Mouse (Mus musculus) CH12.LX (cell line): ENCODE results near the gene Ctnna3. TPM values are rescaled to one million over a fixed set of nuclear protein-coding genes. Genes with fewer than 3 reads are reported as not detected.

Experiments
- DNase-seq: peaks from one replicate; pipeline ENCODE4 v3.0.0-alpha.2; 2013; ENCODE audit errors: extremely low read depth
- H3K27ac ChIP-seq: 2 replicates; pipeline ENCODE4 v1.5.1; 2012; ENCODE audit warnings: low read depth, mild to moderate bottlenecking, control low read depth, moderate library complexity; ENCODE audit not compliant: insufficient read depth
- H3K27me3 ChIP-seq: replicated peaks from 2 replicates; pipeline ENCODE3; 2012; ENCODE audit warnings: inconsistent platforms
- H3K36me3 ChIP-seq, 2 experiments: replicated peaks in 1 of 2; 2 replicates each; pipeline versions ENCODE3 to v1.6.1; 2012; ENCODE audit warnings: inconsistent platforms in 1 of 2, low read length in 1 of 2, mild to moderate bottlenecking in 1 of 2, mixed read lengths in 1 of 2, moderate library complexity in 1 of 2; ENCODE audit not compliant: control insufficient read depth in 1 of 2, insufficient read depth in 1 of 2
- H3K4me1 ChIP-seq, 2 experiments: 2 replicates each; pipeline ENCODE4 v1.6.1; 2012; ENCODE audit warnings: inconsistent platforms in 1 of 2, moderate library complexity in 1 of 2; ENCODE audit not compliant: insufficient read depth in 2 of 2, control insufficient read depth in 1 of 2
- H3K4me2 ChIP-seq: 2 replicates; pipeline ENCODE4 v1.6.1; 2012; ENCODE audit warnings: low read depth, mild to moderate bottlenecking, control low read depth; ENCODE audit not compliant: poor library complexity, insufficient read depth, severe bottlenecking
- H3K4me3 ChIP-seq, 3 experiments: fragments of 150-350 bp in 1 of 3; sonication (generic) in 1 of 3; replicated peaks in 1 of 3; 2 replicates each; pipeline versions ENCODE3 to v1.5.1; 2011 to 2012; ENCODE audit warnings: low read depth in 2 of 3, low read length in 2 of 3, mild to moderate bottlenecking in 2 of 3, moderate library complexity in 2 of 3, control low read depth in 1 of 3, improper control_type of control experiment in 1 of 3, inconsistent platforms in 1 of 3, mixed read lengths in 1 of 3; ENCODE audit not compliant: poor library complexity in 1 of 3
- H3K79me2 ChIP-seq: replicated peaks from 2 replicates; pipeline ENCODE4 v1.6.1; 2012; ENCODE audit warnings: mild to moderate bottlenecking, moderate library complexity; ENCODE audit not compliant: control insufficient read depth, poor library complexity, insufficient read depth, severe bottlenecking; ENCODE audit errors: extremely low read depth
- H3K9ac ChIP-seq: 2 replicates; pipeline ENCODE4 v1.6.1; 2012; ENCODE audit warnings: low read depth, mild to moderate bottlenecking, control low read depth, moderate library complexity; ENCODE audit not compliant: insufficient read depth
- H3K9me3 ChIP-seq: replicated peaks from 2 replicates; pipeline ENCODE3; 2012; ENCODE audit warnings: low read length, inconsistent platforms, mixed read lengths
- BHLHE40 ChIP-seq: IDR thresholded peaks from 2 replicates; pipeline ENCODE4 v1.6.1; 2011; ENCODE audit warnings: mild to moderate bottlenecking, low read depth, low read length, improper control_type of control experiment
- CTCF ChIP-seq, 2 experiments: IDR thresholded peaks in 1 of 2; conservative IDR thresholded peaks in 1 of 2; 2 replicates each; pipeline ENCODE4 v1.5.1; 2011 to 2012; ENCODE audit warnings: low read depth in 2 of 2, low read length in 2 of 2, improper control_type of control experiment in 1 of 2, inconsistent platforms in 1 of 2, mild to moderate bottlenecking in 1 of 2, moderate library complexity in 1 of 2
- ETS1 ChIP-seq: conservative IDR thresholded peaks from 2 replicates; pipeline ENCODE4 v1.6.1; 2012; ENCODE audit warnings: low read depth, mild to moderate bottlenecking, inconsistent platforms, low read length, improper control_type of control experiment, moderate library complexity
- HCFC1 ChIP-seq: IDR thresholded peaks from 2 replicates; pipeline ENCODE4 v1.6.1; 2012; ENCODE audit warnings: low read depth, mild to moderate bottlenecking, inconsistent platforms, low read length, improper control_type of control experiment
- IRF4 ChIP-seq: IDR thresholded peaks from 2 replicates; pipeline ENCODE4 v1.6.1; 2014; ENCODE audit warnings: low read depth, mild to moderate bottlenecking, inconsistent platforms, low read length, improper control_type of control experiment
- JUN ChIP-seq: IDR thresholded peaks from 2 replicates; pipeline ENCODE4 v1.6.1; 2011; ENCODE audit warnings: low read depth, mild to moderate bottlenecking, low read length, improper control_type of control experiment, moderate library complexity; ENCODE audit not compliant: insufficient read depth
- KAT2A ChIP-seq: IDR thresholded peaks from 2 replicates; pipeline ENCODE4 v1.6.1; 2012; ENCODE audit warnings: low read length, improper control_type of control experiment, inconsistent platforms; ENCODE audit not compliant: insufficient replicate concordance
- MAFK ChIP-seq: IDR thresholded peaks from 2 replicates; pipeline ENCODE4 v1.6.1; 2011; ENCODE audit warnings: low read length, improper control_type of control experiment; ENCODE audit not compliant: insufficient replicate concordance
- MAX ChIP-seq: IDR thresholded peaks from 2 replicates; pipeline ENCODE4 v1.6.1; 2011; ENCODE audit warnings: low read length, improper control_type of control experiment
- MEF2A ChIP-seq: IDR thresholded peaks from 2 replicates; pipeline ENCODE4 v1.6.1; 2014; ENCODE audit warnings: low read depth, mild to moderate bottlenecking, inconsistent platforms, low read length, improper control_type of control experiment, borderline replicate concordance
- MXI1 ChIP-seq: IDR thresholded peaks from 2 replicates; pipeline ENCODE4 v1.6.1; 2011; ENCODE audit warnings: mild to moderate bottlenecking, low read depth, low read length, improper control_type of control experiment
- POLR2AphosphoS2 ChIP-seq: IDR thresholded peaks from 2 replicates; pipeline ENCODE4 v1.6.1; 2011; ENCODE audit warnings: low read depth, low read length, improper control_type of control experiment
- RAD21 ChIP-seq: IDR thresholded peaks from 2 replicates; pipeline ENCODE4 v1.6.1; 2011; ENCODE audit warnings: low read depth, mild to moderate bottlenecking, low read length, improper control_type of control experiment, moderate library complexity
- SIN3A ChIP-seq: IDR thresholded peaks from 2 replicates; pipeline ENCODE4 v1.6.1; 2012; ENCODE audit warnings: low read length, improper control_type of control experiment, inconsistent platforms
- TBP ChIP-seq: conservative IDR thresholded peaks from 2 replicates; pipeline ENCODE4 v1.6.1; 2011; ENCODE audit warnings: low read depth, low read length, improper control_type of control experiment
- TCF12 ChIP-seq: IDR thresholded peaks from 2 replicates; pipeline ENCODE4 v1.6.1; 2014; ENCODE audit warnings: low read depth, mild to moderate bottlenecking, inconsistent platforms, low read length, improper control_type of control experiment
- ZC3H11A ChIP-seq: IDR thresholded peaks from 2 replicates; pipeline ENCODE4 v1.6.1; 2012; ENCODE audit warnings: low read depth, mild to moderate bottlenecking, inconsistent platforms, low read length, improper control_type of control experiment
- ZKSCAN1 ChIP-seq: IDR thresholded peaks from 2 replicates; pipeline ENCODE4 v1.6.1; 2012; ENCODE audit warnings: low read depth, inconsistent platforms, low read length, improper control_type of control experiment, borderline replicate concordance
- ZMIZ1 ChIP-seq: IDR thresholded peaks from 2 replicates; pipeline ENCODE4 v1.6.1; 2012; ENCODE audit warnings: low read depth, mild to moderate bottlenecking, inconsistent platforms, low read length, improper control_type of control experiment
- ZNF384 ChIP-seq: IDR thresholded peaks from 2 replicates; pipeline ENCODE4 v1.6.1; 2012; ENCODE audit warnings: low read depth, low read length, improper control_type of control experiment, inconsistent platforms
- dilution Hi-C: fragments of 300-500 bp; cut with MboI; formaldehyde crosslinking; loops from 2 replicates; pipeline ENCODE4 v1.14.3; 2020; ENCODE audit warnings: low sequenced_read_pairs; ENCODE audit not compliant: extremely low pct_unique_long_range_greater_than_20kb, extremely low pct_ligation_motif_present
- in situ Hi-C: fragments of 300-500 bp; cut with MboI; formaldehyde crosslinking; loops from 3 replicates; pipeline ENCODE4 v1.14.3; 2019; ENCODE audit warnings: low sequenced_read_pairs, low pct_ligation_motif_present, low pct_unique_long_range_greater_than_20kb, mixed read lengths
- polyA plus RNA-seq: library from polyadenylated mRNA; unstranded; fragments of >175 nt; gene quantifications from 2 replicates; pipeline ENCODE4 v1.2.1, GENCODE M21; 2012; ENCODE audit warnings: low read depth; ENCODE audit not compliant: insufficient read length
- total RNA-seq, 2 experiments: library from RNA; depleted of rRNA; stranded (reverse); fragments of 300-350 nt in 1 of 2; fragments of >200 nt in 1 of 2; gene quantifications; 2 replicates each; pipeline ENCODE4 v1.2.3; 2012 to 2014

Ctnna3 gene
- total and polyA plus RNA-seq, 3 experiments, result 0.09 TPM; not detected in 2

DNA sequence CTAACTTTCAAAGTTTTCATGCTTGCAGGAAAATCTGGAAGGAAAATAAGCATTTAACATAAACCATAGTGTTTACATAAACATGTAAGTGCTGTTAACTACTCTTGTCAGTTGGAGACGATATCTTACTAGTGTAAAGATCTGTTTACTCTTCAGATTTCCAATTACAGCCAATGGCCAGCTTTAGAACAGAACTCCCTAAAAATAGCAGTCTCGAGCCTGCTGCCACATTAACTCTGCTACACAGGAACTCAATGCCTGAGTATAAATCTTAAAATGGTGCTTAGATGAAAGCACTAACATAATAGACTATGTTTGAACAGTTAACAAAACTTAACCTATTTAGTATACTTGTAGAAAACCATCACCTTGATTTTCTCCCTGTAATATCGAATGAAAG is 793.1 kb downstream of the Ctnna3 start:
- no peak overlapping the region for H3K4me3 ChIP-seq
- H3K27me3 ChIP-seq, result no peaks in the 10 kb centered on the region
- no peak for TF ChIP-seq HCFC1
- TF ChIP-seq MEF2A, result no peak
- no peak for TF ChIP-seq CTCF (conservative IDR thresholded peaks at IDR 0.05 in 1 of 2, IDR thresholded peaks at IDR 0.05 in 1 of 2; ENCODE audit: low read depth in 2 of 2, low read length in 2 of 2)
- TF ChIP-seq IRF4, result no peak
- TF ChIP-seq MAFK, result no peak
- TF ChIP-seq ZKSCAN1, result no peak
- no peak for TF ChIP-seq ZC3H11A
- no peak for TF ChIP-seq MAX
- TF ChIP-seq BHLHE40, result no peak
- no peak for TF ChIP-seq ZNF384
- no peak for TF ChIP-seq ETS1
- no peak for TF ChIP-seq TCF12
- TF ChIP-seq JUN, result no peak
- TF ChIP-seq, all 38 proteins: peak for 0
- Histone ChIP-seq H3K4me1 (no peaks in the 10 kb centered on the region), H3K36me3 (no peaks in the 10 kb centered on the region), H3K79me2 (no peaks in the 10 kb centered on the region), H3K9ac (no peak overlapping the region), H3K27ac (no peak overlapping the region), H3K4me2 (no peak overlapping the region), H3K9me3 (peaks cover 31% of the 10 kb centered on the region)
- in situ Hi-C loops, result no loop called here
- dilution Hi-C loops, result no loop called here
- no peak for DNase-seq

DNA sequence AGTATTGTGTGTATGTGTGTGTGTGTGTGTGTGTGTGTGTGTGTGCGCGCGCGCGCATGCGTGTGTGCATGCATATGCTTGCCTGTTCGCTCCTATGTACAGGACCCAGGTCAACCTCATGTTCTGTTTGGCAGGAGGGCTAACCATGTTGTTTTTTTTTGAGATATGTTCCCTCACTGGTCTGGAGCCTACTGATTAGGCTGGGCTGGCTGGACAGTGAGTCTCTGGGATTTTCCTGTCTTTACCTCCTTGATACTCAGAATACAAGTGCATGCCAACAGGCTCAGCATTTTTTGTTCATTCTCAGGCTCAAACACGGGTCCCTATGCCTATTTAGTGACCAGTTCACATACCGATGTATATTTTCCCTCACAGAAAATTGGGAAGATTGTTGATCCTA is 794.1 kb downstream of the Ctnna3 start:
- no peak overlapping the region for H3K4me3 ChIP-seq
- TF ChIP-seq RAD21 (no peak), CTCF (conservative IDR thresholded peaks at IDR 0.05 in 1 of 2, IDR thresholded peaks at IDR 0.05 in 1 of 2; ENCODE audit: low read depth in 2 of 2, low read length in 2 of 2) (no peak), MXI1 (no peak), SIN3A (no peak), HCFC1 (no peak), POLR2AphosphoS2 (no peak), MAFK (no peak), KAT2A (no peak), ZMIZ1 (no peak), MAX (no peak), TBP (no peak), BHLHE40 (no peak), TCF12 (no peak)
- TF ChIP-seq, all 38 proteins: peak for 0
- Histone ChIP-seq H3K27ac (no peak overlapping the region), H3K4me1 (no peaks in the 10 kb centered on the region), H3K27me3 (no peaks in the 10 kb centered on the region), H3K36me3 (no peaks in the 10 kb centered on the region), H3K4me2 (no peak overlapping the region), H3K79me2 (no peaks in the 10 kb centered on the region), H3K9ac (no peak overlapping the region), H3K9me3 (peaks cover 29% of the 10 kb centered on the region)
- in situ Hi-C loops, result no loop called here
- dilution Hi-C loops, result no loop called here
- no peak for DNase-seq
